Mouse (Mus musculus) heart, adult 2 months (tissue): ENCODE results near the gene Rab11fip5. TPM values are rescaled to one million over a fixed set of nuclear protein-coding genes. Genes with fewer than 3 reads are reported as not detected.

Source experiments
- DNase-seq, 2 experiments: peaks; one replicate each; pipeline ENCODE4 v3.0.0; 2021
- H3K27ac ChIP-seq: fragments of 200-600 bp; 2 replicates; pipeline ENCODE4 v1.8.1; 2022
- H3K27me3 ChIP-seq: fragments of 200-500 bp; 2 replicates; pipeline ENCODE4 v1.6.1; 2012; ENCODE audit warnings: mild to moderate bottlenecking, low read length, inconsistent platforms, mixed read lengths; ENCODE audit not compliant: control insufficient read depth, insufficient read depth
- H3K36me3 ChIP-seq: fragments of 200-500 bp; 2 replicates; pipeline ENCODE4 v1.6.1; 2012; ENCODE audit warnings: low read length, inconsistent platforms; ENCODE audit not compliant: control insufficient read depth, insufficient read depth
- H3K4me1 ChIP-seq: fragments of 200-500 bp; 2 replicates; pipeline ENCODE4 v1.6.1; 2011; ENCODE audit warnings: low read length; ENCODE audit not compliant: control insufficient read depth, insufficient read depth
- H3K4me3 ChIP-seq: fragments of 200-600 bp; 2 replicates; pipeline ENCODE4 v1.8.1; 2022
- H3K79me2 ChIP-seq: fragments of 200-500 bp; replicated peaks from 2 replicates; pipeline ENCODE4 v1.6.1; 2012; ENCODE audit warnings: mild to moderate bottlenecking, inconsistent platforms, low read length, moderate library complexity, mixed read lengths; ENCODE audit not compliant: control insufficient read depth, insufficient read depth
- H3K9ac ChIP-seq: fragments of 200-500 bp; 2 replicates; pipeline ENCODE4 v1.6.1; 2012; ENCODE audit warnings: low read depth, mild to moderate bottlenecking, control low read depth, inconsistent platforms, low read length, mixed read lengths
- CTCF ChIP-seq: fragments of 200-600 bp; IDR thresholded peaks from 2 replicates; pipeline ENCODE4 v1.8.1; 2022; ENCODE audit warnings: antibody characterized with exemption, mild to moderate bottlenecking, moderate library complexity
- EP300 ChIP-seq: fragments of 200-500 bp; IDR thresholded peaks from 2 replicates; pipeline ENCODE4 v1.6.1; 2011; ENCODE audit warnings: low read depth, low read length, control low read depth; ENCODE audit not compliant: insufficient read depth
- POLR2A ChIP-seq: fragments of 200-500 bp; IDR thresholded peaks from 2 replicates; pipeline ENCODE4 v1.6.1; 2011; ENCODE audit warnings: mild to moderate bottlenecking, low read depth, low read length, control low read depth; ENCODE audit not compliant: insufficient read depth
- WGBS: fragments of 180-500 bp; shearing (Covaris S2); methylation state at CpG from one replicate; pipeline ENCODE4 v1.1.7; 2018; 5-methylcytosine and 5-hydroxymethylcytosine counted together
- intact Hi-C: fragments of 180-260 bp; cut with DNase I; formaldehyde crosslinking; loops from one replicate; pipeline ENCODE4 v1.15.1; 2025
- polyA plus RNA-seq: library from polyadenylated mRNA; depleted of rRNA; stranded (reverse); fragments of >200 nt; gene quantifications from 2 replicates; pipeline ENCODE4 v1.2.3, GENCODE M21; 2012
- total RNA-seq, 2 experiments: library from RNA; stranded (reverse); gene quantifications; 2 replicates each; pipeline ENCODE4 v1.2.3; 2021

The Rab11fip5 gene
- total and polyA plus RNA-seq, 3 experiments: 41.6 to 73.9 (median 59.3) TPM

DNA sequence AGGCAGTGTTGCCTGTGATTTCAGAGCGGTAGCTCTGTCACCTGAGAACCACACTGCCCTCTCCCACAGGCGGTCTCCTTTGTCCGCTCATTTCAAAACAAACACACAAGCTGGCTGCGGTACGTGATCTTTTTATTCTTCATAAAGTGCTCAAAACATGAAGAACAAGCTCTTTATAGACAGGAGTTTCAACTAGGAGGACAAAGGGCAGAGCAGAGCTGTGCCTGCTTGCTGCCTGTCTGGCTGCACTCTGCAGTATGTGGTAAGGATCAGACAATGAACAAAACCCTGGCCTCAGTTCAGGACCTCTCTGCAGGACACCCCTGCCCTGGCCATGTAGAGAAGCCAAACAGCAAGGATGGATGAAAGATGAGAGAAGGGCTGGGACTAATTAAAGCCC is 39.6 kb downstream of the Rab11fip5 start:
- intact Hi-C loops: loop anchor here (5.0 kb wide), 4 partner anchors 73 to 198 kb away; partner anchors contain the start of genes Cct7, Pradc1 and Spr
- Histone ChIP-seq H3K4me1 (peaks cover 3% of the 10 kb centered on the region), H3K27ac (no peak overlapping the region), H3K4me3 (no peak overlapping the region), H3K27me3 (no peaks in the 10 kb centered on the region), H3K79me2 (no peaks in the 10 kb centered on the region), H3K36me3 (no peaks in the 10 kb centered on the region), H3K9ac (no peak overlapping the region)
- 78% methylated on average over 5 of the region's 5 CpGs for WGBS
- DNase-seq: no peak
- TF ChIP-seq CTCF: no peak
- no peak for TF ChIP-seq EP300
- no peak for TF ChIP-seq POLR2A

DNA sequence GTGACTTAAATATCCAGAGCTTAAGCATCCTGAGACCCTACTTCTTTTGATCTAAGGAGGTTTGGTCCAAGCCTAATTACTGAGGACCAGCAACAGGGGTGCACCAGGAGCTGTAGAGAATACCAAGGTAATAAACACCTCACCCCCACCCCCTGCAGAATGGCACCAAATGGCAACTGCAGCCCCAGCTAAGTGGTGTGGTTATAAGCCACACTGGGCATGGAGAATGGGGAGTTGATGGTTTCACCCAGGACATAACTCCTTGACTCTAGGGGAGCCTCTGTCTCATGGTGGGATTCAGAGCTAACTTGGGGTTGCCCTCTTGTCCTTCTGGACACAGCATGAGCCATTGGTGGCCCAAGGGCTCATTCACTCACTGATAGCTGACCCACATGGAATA is 40.2 kb downstream of the Rab11fip5 start:
- H3K27ac ChIP-seq: no peak overlapping the region; the same call in 1 of the 2 replicates
- no peaks in the 10 kb centered on the region for H3K79me2 ChIP-seq
- TF ChIP-seq POLR2A: no peak
- TF ChIP-seq EP300: no peak
- TF ChIP-seq CTCF: no peak
- H3K9ac ChIP-seq: no peak overlapping the region
- H3K36me3 ChIP-seq: no peaks in the 10 kb centered on the region
- no peak overlapping the region for H3K4me3 ChIP-seq
- no peaks in the 10 kb centered on the region for H3K27me3 ChIP-seq
- peaks cover 2% of the 10 kb centered on the region for H3K4me1 ChIP-seq
- DNase-seq: no peak
- intact Hi-C loops: loop anchor here (5.0 kb wide), 4 partner anchors 72 to 197 kb away; partner anchors contain the start of genes Cct7, Pradc1 and Spr

DNA sequence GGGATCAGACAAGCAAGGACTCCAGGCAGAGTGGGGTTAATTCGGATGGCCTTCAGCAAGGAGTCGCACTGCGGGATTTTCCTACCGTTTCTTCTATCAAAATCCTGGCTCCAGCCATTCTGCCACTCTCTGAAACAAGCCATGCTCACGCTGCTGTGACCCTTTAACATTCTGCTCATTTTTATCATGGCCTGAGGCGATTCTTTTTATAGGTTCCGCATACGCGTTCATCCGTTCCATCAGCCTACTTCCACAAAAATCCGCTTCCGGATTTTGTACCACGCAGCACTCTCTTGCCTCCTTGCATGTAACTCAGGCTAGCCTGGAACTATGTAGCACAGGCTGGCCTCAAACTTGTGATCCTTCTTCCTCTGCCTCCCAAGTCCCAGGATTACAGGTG is 40.7 kb downstream of the Rab11fip5 start:
- intact Hi-C loops: loop anchor here (5.0 kb wide), 4 partner anchors 71 to 196 kb away; partner anchors contain the start of genes Cct7, Pradc1 and Spr
- 3% methylated on average over 13 of the region's 13 CpGs for WGBS
- DNase-seq: no peak

DNA sequence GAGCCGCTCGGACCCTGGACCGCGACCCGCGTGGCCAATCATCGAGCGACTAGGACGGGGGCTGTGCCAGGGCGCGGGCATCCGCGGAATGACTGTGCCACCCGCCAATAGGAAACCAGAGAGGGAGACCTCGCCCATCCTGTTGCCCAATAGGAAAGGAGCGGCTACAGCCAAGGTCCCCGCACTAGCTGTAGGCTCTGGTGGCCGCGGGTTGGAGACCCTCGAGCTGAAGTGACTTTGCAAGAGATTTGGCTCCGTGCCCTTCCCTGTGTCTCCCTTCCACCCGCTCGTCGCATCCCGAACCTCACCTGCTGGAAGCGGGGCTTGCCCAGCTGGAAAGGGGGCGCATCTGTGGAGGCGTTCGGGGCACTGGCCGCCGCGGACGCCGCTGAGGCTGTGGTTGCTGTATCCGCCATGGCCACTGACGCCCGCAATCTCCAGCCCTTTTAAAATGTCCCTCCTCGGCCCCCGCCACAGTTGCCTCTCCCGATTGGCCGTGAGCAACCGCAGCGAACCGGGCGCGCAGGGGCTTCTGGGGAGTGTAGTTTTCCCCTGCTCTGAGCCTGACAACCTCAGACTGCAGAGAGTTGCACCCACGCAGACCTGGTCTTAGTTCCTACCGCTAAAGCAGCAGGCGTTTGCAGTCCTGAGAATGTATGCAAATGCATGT is 41.3 kb downstream of the Rab11fip5 start, which contains the start of gene Sfxn5:
Gene Sfxn5 (minus strand): TSS at position 423 of the 670 bp plus-strand sequence.
- Histone ChIP-seq H3K4me1 (peaks cover 2% of the 10 kb centered on the region), H3K36me3 (no peaks in the 10 kb centered on the region), H3K9ac (peak within 1 kb of the TSS; percentile 85), H3K27me3 (no peaks in the 10 kb centered on the region), H3K27ac (peak within 1 kb of the TSS; percentile 98), H3K4me3 (peak within 1 kb of the TSS; percentile 72), H3K79me2 (no peaks in the 10 kb centered on the region)
- DNase-seq: peak; percentile 96
- intact Hi-C loops: loop anchor here (5.0 kb wide), 4 partner anchors 71 to 196 kb away; partner anchors contain the start of genes Cct7, Pradc1 and Spr
- under 1% methylated on average over 49 of the region's 49 CpGs for WGBS
- no peak; the same call in 1 of the 2 replicates for TF ChIP-seq EP300
- peak; percentile 74 for TF ChIP-seq POLR2A

More for the DNA sequence above, 40.7 kb downstream of the Rab11fip5 start:
- Histone ChIP-seq H3K79me2 (no peaks in the 10 kb centered on the region), H3K27ac (peak overlapping the region; percentile 98), H3K27me3 (no peaks in the 10 kb centered on the region), H3K4me3 (peak overlapping the region; percentile 72), H3K4me1 (peaks cover 2% of the 10 kb centered on the region), H3K36me3 (no peaks in the 10 kb centered on the region), H3K9ac (peak overlapping the region; percentile 35; the same call in 1 of the 2 replicates)
- TF ChIP-seq CTCF (no peak), POLR2A (no peak), EP300 (no peak)

DNA sequence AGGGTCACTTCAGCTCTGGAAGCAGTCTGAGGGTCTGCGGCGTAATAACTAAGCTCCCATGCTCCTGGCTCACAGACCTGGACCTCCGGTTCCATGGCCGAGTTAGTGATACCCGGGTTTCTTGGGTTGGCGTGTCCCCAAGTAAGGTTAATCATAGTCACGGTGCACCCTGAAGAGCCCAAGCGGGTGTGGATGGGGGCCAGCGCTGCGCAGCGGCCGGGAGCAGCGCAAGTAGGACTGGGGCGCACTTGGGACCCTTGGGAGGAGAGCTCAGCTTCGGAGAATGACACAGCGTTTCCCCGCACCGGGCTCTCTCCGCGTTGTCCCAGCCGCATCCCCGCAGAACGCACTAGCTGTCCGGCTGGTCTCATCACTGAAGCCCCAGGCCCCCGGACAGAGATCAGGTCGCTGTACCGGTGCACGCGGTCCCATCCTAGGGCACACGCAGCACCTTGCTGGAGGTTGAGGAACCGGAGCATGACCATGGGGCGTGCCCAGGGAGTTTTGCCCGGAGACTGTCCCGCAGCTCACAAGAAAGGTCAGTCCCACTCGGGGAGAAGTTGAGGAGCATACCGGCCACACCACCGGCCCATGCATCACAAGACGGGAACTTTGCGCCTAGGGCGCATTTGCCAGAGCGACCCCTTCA is 42.0 kb downstream of the Rab11fip5 start:
- intact Hi-C loops: loop anchor here (5.0 kb wide), 4 partner anchors 70 to 195 kb away; partner anchors contain the start of genes Cct7, Pradc1 and Spr
- no peak for TF ChIP-seq CTCF
- TF ChIP-seq POLR2A: no peak
- no peak for TF ChIP-seq EP300

More for the DNA sequence above, 42.0 kb downstream of the Rab11fip5 start:
- no peaks in the 10 kb centered on the region for H3K27me3 ChIP-seq
- peak overlapping the region; percentile 98 for H3K27ac ChIP-seq
- no peak for DNase-seq
- 1% methylated on average over 41 of the region's 41 CpGs for WGBS
- peak overlapping the region; percentile 78 for H3K9ac ChIP-seq
- H3K4me3 ChIP-seq: peak overlapping the region; percentile 72
- no peaks in the 10 kb centered on the region for H3K79me2 ChIP-seq
- no peaks in the 10 kb centered on the region for H3K36me3 ChIP-seq
- H3K4me1 ChIP-seq: peaks cover 2% of the 10 kb centered on the region
